Mouse (Mus musculus) lung, adult 2 months (tissue): Measurements from ENCODE around the gene Gm2115.

Source experiments
- CTCF ChIP-seq: fragments of 200-500 bp; IDR thresholded peaks from 2 replicates; pipeline ENCODE4 v1.5.1; 2011; ENCODE audit warnings: mild to moderate bottlenecking, low read length, control low read depth; ENCODE audit not compliant: insufficient read depth
- POLR2A ChIP-seq: fragments of 200-500 bp; IDR thresholded peaks from 2 replicates; pipeline ENCODE4 v1.6.1; 2011; ENCODE audit warnings: low read depth, mild to moderate bottlenecking, control low read depth, low read length, borderline replicate concordance; ENCODE audit errors: extremely low read depth

DNA sequence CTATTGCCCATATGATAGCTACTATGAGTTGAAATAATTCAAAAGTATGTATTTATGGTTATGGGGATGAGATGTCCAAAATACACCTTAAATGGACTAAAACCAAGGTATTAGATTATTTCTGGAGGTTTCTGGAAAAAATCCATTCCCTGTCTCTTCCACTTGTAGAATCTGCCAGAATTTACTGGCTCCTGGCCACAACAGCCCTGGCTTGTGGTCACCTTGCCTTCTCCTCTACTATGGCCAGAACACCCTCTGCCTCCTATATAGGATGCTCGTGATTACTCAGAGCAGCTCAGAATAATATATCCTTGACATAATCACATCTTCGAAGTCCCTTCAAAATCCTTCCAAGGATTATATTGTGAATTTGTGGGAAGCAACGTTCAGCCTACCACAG lies 35.5 kb downstream of the Gm2115 start:
- no peak for TF ChIP-seq CTCF
- TF ChIP-seq POLR2A = no peak
